Mouse (Mus musculus) megakaryocyte, embryonic 14.5 days (primary cell): ENCODE measurements around the gene Il6ra.

ENCODE experiments used
- FLI1 ChIP-seq: IDR thresholded peaks from 2 replicates; pipeline ENCODE4 v1.6.1; 2012; ENCODE audit warnings: low read length, inconsistent platforms, mixed read lengths
- GATA1 ChIP-seq: IDR thresholded peaks from 3 replicates; pipeline ENCODE4 v1.6.1; 2012; ENCODE audit warnings: mixed read lengths, low read length, inconsistent platforms, borderline replicate concordance

- no peak for TF ChIP-seq GATA1
- TF ChIP-seq FLI1 = no peak
Observed at GRCm38 (mm10) chr3:89889841-89890430, 23.1 kb downstream of the Il6ra start.
